Mouse (Mus musculus): ENCODE results near the gene Olfr1450. TPM values are rescaled to one million over a fixed set of nuclear protein-coding genes. Genes with fewer than 3 reads are reported as not detected.

The Olfr1450 gene
- not detected for polyA plus RNA-seq (2017; shearing (Covaris generic))

GRCm38 (mm10) chr19:12949958-12950357 is at the start of gene Olfr1450:
Olfr1450 (plus strand) TSS chr19:12950258.

GRCm38 (mm10) chr19:12903643-12904042 is 46.4 kb upstream of the Olfr1450 start, which contains the start of gene Olfr1447:
Olfr1447 (minus strand) TSS chr19:12903743.

GRCm38 (mm10) chr19:12924319-12924718 is 25.7 kb upstream of the Olfr1450 start, which contains the start of gene Olfr1448:
Olfr1448 (minus strand) TSS chr19:12924419.

GRCm38 (mm10) chr19:12930540-12930939 is 19.5 kb upstream of the Olfr1450 start, which contains the start of gene Olfr1449:
Olfr1449 (plus strand) TSS chr19:12930840.

GRCm38 (mm10) chr19:12994714-12995113 is 44.7 kb downstream of the Olfr1450 start, which contains the start of gene Olfr1451:
Olfr1451 (plus strand) TSS chr19:12995014.

Other genes with a start within 250 kb of the Olfr1450 start
- gene Cntf, start 184.6 kb upstream of the Olfr1450 start, polyA plus RNA-seq (2017; shearing (Covaris generic)): 0.68 TPM
- 9.3 TPM for gene Zfp91, start 154.1 kb upstream of the Olfr1450 start, polyA plus RNA-seq (2017; shearing (Covaris generic))
- 255 TPM for gene Lpxn, start 154.1 kb upstream of the Olfr1450 start, polyA plus RNA-seq (2017; shearing (Covaris generic))
- gene Gm5244, start 103.6 kb upstream of the Olfr1450 start, polyA plus RNA-seq (2017; shearing (Covaris generic)): not detected
- gene Olfr1444, start 93.0 kb upstream of the Olfr1450 start, polyA plus RNA-seq (2017; shearing (Covaris generic)): 0.22 TPM
- not detected for gene Olfr1445, start 66.4 kb upstream of the Olfr1450 start, polyA plus RNA-seq (2017; shearing (Covaris generic))
- gene Olfr1446, start 56.7 kb upstream of the Olfr1450 start, polyA plus RNA-seq (2017; shearing (Covaris generic)): not detected
- not detected for gene Olfr1447, start 46.5 kb upstream of the Olfr1450 start, polyA plus RNA-seq (2017; shearing (Covaris generic))
- not detected for gene Olfr1448, start 25.8 kb upstream of the Olfr1450 start, polyA plus RNA-seq (2017; shearing (Covaris generic))
- gene Olfr1449, start 19.4 kb upstream of the Olfr1450 start, polyA plus RNA-seq (2017; shearing (Covaris generic)): not detected
- not detected for gene Olfr1451, start 44.8 kb downstream of the Olfr1450 start, polyA plus RNA-seq (2017; shearing (Covaris generic))
- not detected for gene Olfr1453, start 78.1 kb downstream of the Olfr1450 start, polyA plus RNA-seq (2017; shearing (Covaris generic))
- gene Olfr1454, start 110.4 kb downstream of the Olfr1450 start, polyA plus RNA-seq (2017; shearing (Covaris generic)): not detected
- not detected for gene Olfr1457, start 147.6 kb downstream of the Olfr1450 start, polyA plus RNA-seq (2017; shearing (Covaris generic))
- not detected for gene Olfr1458, start 156.5 kb downstream of the Olfr1450 start, polyA plus RNA-seq (2017; shearing (Covaris generic))
- not detected for gene Olfr1459, start 199.3 kb downstream of the Olfr1450 start, polyA plus RNA-seq (2017; shearing (Covaris generic))
- not detected for gene Olfr1461, start 212.7 kb downstream of the Olfr1450 start, polyA plus RNA-seq (2017; shearing (Covaris generic))
- not detected for gene Olfr1462, start 235.5 kb downstream of the Olfr1450 start, polyA plus RNA-seq (2017; shearing (Covaris generic))

Data from activated CD4-positive, CD25-positive, alpha-beta regulatory T cell, adult 9 weeks (primary cell).